In genomic region chr10:62848783-62849182, GRCm38 (mm10) we compare ENCODE assay signal across 17 mouse cellular contexts.
"Had no signal": no experiment of that assay in that cellular context is flagged by ENCODE, and none has a peak within 500 bp of the region (broad histone marks: within the 10 kb centered on the region; RNA-seq: fewer than 3 reads in every experiment).

No protein-coding gene starts in this region.

- H3K4me1 ChIP-seq: midbrain, embryonic 15.5 days had no signal

- H3K4me2 ChIP-seq: lung, embryonic 15.5 days; midbrain, embryonic 11.5 days; midbrain, embryonic 13.5 days; midbrain, embryonic 15.5 days; neural tube, embryonic 12.5 days had no signal

- H3K27me3 ChIP-seq: lung, embryonic 15.5 days; megakaryocyte, embryonic 14.5 days; midbrain, embryonic 13.5 days; midbrain, embryonic 15.5 days; neural tube, embryonic 12.5 days had no signal

- DNase-seq: liver, postnatal 0 days; lung, adult 2 months; lung, postnatal 14 days; lung, postnatal 36 days; right cerebral cortex, postnatal 14 days; spleen, adult 18-20 months; thymus, adult 18-20 months; thymus, postnatal 14 days; thymus, postnatal 36 days had no signal

- H3K9ac ChIP-seq: liver, postnatal 0 days; lung, embryonic 15.5 days; midbrain, embryonic 13.5 days; midbrain, embryonic 15.5 days; neural tube, embryonic 12.5 days had no signal

- H3K36me3 ChIP-seq: lung, embryonic 15.5 days; midbrain, embryonic 13.5 days; midbrain, embryonic 15.5 days had no signal

- H3K9me3 ChIP-seq: lung, embryonic 15.5 days; megakaryocyte, embryonic 14.5 days; midbrain, embryonic 13.5 days; midbrain, embryonic 15.5 days; neural tube, embryonic 12.5 days had no signal

- H3K4me3 ChIP-seq: lung, embryonic 15.5 days; megakaryocyte, embryonic 14.5 days; midbrain, embryonic 13.5 days; midbrain, embryonic 15.5 days; neural tube, embryonic 12.5 days had no signal

- ATAC-seq: liver, postnatal 0 days; lung, postnatal 0 days; midbrain, embryonic 13.5 days; midbrain, embryonic 15.5 days had no signal

- H3K27ac ChIP-seq: lung, embryonic 15.5 days; macrophage; midbrain, embryonic 13.5 days; midbrain, embryonic 15.5 days; neural tube, embryonic 12.5 days had no signal
